Mouse (Mus musculus): ENCODE measurements at regions not wholly inside any gene's neighbourhood (a gene's known extent, or its start where the extent isn't known, plus 50 kb on each side); places are given as distances from the start of the nearest gene placed in this dataset.

DNA sequence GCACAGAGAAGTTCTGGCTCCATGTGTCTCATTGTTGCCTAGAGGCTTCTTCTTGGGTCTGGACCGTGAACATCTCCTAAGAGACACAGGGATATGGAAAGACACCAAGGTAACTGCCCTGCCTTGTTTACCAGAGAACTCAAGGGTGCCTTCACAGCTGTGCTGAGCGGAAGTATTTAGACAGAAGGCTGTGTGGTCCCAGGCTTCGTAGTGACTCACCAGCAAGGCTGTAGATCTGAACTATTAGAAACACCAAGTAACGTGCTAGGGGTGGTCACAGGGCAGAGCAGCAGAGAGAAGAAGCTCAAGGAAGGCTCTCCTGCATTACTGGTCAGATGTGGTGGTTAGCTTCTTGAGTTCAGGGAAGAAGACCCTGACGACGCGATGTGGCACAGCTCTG lies 51.6 kb upstream of the Lpp start:
- no peak for DNase-seq

DNA sequence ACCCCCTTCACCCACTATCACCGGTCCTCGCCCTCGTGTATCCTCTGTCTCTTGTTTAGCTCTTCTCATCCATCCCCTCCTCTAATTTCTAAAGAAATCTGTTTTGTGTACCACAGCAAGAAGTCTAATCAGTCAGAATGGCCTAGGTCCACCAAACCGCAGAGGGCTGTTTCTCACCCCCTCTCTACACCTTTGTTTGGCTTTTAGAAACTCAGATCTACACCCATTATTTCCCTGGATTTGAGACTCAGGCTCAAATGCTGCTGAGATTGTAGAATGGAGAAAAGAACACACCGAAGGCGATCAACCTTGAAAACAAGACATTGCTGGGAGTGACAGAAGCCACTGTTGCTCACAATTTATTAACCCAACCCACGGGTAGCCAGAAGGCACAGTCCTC lies 52.7 kb upstream of the Lpp start:
- DNase-seq: no peak

DNA sequence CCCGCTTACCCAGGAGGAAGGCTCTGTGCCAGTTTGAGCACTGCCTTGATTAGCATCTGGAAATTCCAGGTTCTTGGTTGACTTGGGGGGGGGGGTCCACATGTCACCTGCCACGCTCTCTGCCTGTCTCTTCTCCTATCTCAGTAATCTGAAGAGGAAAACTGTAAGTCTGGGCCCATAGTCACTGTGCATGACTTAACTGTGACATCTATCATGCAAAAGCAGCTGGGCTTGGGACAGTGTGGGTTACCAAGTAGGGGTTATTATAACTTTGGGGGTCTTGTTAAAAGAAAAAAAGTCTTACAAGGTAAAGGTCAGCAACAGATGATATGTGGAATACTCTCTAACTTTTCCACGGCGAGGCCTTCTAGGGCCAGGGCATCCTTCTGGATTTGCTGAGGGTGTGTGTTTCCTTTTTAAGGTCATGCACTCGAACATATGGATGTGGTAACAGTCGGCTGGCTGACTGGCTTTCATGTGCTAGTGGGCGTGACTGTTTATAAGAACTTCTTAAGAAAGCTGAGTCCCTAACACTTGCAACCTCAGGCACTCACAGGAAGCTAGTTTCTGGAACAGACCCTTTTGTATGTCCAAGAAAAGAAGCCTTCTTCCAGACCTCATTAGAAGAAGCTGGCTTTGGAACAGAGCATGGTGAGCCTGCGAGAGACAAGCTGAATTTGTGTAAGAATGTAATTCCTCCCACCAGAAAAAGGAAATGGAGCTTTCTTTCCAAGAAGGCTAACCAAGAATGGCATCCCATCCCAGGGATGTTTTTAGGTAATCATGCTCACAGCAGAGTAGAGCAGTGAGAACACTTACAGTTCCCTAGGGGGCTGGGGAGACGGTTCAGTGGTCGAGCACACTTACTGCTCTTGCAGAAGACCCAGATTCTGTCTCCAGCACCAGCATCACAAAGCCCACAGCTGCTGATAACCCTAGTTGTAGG lies 53.7 kb upstream of the Lpp start:
- DNase-seq: no peak

DNA sequence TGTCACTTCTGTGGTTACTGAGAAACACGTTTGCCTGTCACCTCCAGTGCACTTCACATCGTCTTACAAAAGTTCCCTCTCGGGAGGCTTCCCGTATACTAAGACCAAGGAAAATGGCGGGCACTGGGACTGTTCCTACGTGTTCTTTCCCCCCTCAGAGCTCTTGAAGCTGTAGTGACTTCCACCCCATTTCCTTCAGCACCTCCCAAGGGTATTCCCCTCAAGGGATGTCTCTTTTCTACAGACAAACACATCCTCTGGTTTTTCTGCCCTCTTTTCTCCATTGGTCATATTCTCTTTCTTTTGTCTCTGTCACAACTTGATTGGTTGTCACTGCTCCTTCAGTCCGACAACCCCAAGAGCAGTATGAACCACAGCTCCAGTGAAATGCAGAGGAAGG lies 54.9 kb upstream of the Lpp start:
- no peak for DNase-seq

DNA sequence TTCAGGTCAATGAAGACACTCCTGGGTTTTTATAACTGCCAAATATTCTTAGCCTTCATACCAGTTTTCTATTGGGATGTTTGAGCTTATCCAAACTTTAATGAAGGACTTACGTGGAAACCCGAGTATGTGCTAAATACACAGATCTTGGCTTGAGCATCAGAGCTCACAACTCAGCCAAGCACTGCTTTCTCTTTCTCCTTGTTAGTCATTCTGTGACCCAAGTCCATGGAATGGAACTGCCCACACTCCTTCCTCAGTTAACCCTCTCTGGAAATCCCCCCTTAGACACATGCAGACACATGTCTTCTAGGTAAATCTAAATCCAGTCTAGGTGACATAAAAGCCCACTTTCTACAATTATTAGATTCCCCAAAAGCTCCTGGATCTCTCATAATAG lies 58.9 kb upstream of the Lpp start:
- no peak for DNase-seq

DNA sequence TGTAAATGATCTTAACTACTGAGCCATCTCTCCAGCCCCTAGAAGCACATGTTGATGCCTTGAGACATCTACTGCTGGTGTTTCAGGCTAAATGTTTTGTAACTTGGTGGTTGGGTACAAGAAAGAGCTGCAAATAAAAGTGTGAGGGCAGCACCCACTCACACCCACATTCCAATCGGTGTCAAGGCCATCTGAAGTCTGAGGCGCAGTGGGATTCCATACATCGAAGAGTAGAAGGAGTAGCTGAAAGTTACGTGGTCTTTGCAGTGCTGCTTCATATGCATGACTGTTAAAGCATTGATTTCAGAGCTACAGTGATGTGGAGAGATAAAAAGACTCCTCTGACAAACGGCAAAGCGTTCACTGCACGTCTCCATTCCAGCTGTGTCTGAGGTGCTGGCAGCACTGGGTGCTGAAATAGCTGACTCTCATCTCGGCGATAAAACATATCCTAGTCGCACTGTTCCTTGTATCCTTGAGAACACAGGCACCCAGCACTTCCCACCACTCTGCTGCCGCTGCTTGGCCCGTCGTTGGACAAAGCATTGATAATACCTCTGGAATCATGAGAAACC lies 61.8 kb upstream of the Lpp start:
- no peak for DNase-seq

DNA sequence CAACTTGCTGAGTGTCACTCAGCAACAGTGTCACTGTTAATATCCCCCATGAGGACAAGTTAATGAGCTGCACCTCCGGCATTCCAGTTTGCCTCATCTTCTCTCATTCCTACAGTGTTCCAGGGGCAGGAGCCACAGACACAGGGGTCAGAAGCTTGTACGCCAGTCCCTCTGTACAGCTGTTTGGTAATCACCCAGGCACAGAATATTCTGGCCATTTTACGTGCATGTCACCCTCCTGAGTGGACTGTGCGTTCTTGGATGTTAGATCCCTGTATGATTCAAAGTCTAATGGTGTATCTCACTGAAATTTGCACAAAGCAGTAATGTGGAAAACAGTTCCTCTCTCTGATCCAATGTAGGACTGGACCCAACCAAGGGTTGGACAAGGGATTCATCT lies 66.7 kb upstream of the Lpp start:
- DNase-seq: no peak

DNA sequence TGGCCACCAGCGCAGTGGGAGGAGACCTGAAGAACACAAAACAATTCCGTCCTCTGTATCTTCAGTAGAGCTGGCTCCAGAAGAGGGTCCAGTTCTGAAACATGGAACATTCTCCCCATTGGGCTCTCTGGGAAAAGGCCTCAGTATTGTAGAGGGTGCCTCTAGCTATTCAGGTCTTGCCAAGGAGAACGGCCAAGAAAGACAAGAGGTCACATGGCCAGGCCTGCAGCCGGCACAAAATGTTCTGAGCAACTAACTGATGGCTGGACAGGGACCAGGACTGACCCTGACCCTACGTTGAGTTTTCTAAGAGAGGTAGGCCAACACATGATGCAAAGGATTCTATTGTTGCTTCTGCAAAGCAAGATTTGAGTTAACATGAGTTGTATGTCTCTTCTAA lies 67.3 kb upstream of the Lpp start:
- peak; percentile 59 for DNase-seq

DNA sequence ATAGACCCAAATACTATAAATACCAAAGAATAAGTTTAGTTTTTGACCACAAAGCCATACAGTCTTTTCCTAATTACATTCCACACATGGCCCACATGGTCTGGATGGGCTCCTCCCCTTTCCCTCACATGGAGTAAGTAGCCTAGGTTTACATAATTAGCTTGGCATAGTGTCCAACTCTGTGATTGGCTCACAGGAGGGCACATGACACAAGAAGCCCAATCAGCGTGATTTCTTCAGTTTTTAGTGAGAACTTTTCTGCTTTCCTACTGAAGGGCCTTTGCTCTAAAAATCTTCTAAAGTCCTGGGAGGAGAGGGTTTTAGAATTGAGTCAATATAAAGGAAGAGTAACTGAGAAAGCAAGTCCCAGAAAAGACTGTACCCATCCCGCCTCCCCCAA lies 68.4 kb upstream of the Lpp start:
- no peak for DNase-seq

DNA sequence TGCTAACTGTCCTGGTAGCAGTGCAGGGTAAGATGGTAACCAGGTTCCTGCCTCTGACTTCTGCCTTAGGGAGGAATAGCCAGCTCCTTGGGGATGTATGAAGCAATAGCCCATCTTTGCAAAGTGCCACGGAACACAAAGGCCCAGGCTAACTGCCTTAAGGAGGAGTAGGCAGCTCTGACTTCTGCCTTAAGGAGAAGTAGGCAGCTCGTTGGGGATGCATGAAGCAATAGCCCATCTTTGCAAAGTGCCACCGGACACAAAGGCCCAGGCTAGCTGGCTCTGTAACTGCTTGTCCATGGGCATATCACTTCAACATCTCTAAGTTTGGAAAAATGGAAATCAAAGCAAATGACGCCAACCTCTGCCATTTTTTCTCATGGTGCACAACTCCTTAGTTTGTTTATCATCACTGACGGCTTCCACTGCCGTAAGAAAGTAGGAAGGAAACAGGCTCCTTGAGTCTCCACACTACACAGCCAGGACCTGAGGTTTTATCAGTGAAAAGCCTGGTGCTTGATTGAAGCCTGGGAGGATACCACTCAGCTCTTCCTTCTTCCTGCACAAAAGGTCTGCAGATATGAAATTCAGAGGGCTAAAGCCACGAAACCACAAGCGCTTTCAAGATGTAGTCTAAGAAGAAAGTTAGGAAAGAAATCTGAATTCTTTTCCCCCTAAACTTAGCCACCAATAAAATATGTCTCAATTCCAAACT lies 74.4 kb upstream of the Lpp start:
- no peak for DNase-seq

DNA sequence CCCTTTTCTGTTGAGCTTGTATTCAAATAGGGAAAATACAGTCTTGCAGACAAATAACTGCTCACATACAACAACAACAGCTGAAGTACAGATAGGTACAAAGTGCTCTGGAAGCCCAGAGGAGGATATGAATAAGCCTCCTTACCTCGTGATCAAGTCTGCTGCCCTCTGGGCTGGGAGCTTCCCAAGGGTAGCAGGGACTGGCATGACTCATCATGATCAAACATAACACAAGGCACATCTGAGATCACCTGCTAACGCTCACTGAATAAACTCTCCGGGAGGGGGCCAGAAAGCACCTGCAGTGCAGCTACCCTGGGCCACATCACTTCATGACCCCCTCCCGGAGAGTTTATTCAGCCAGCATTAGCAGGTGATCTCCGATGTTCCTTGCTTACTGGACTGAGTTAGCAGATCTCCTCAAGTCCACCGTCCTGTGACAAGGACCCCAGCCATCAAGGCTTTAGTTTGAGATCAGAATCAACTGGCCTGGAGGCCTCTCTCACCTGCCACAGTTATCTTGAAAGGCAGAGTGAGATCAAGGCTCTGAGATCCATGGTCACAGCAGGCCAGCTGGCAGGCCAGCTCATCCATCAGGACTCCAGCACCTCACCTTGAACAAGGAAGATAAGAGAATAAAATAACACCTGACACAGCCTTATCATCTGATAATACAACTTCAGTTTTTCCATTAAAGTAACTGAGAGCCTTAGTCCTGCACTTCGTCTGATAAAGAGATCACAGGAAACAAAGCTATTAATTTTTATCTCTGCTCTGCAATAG lies 79.6 kb upstream of the Lpp start:
- DNase-seq: peak; percentile 44

DNA sequence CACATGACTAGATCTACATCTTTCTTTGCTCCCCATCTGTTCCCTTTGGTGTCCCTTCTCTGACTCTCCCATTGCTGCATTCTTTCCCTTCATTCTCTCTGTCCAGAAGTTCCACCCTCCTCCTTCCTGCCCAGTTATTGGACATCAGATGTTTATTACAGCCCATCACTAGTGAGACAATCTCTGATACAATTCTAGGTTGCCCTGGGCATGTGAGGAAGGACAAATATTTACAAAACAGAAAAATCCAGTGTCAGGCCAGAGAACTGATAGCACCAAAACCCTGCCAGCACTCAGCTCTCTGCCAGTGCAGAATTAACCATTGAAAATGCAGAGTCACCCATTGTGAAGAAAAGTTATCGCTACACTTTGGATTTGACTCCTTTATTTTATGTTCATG lies 87.9 kb upstream of the Lpp start:
- no peak for DNase-seq

DNA sequence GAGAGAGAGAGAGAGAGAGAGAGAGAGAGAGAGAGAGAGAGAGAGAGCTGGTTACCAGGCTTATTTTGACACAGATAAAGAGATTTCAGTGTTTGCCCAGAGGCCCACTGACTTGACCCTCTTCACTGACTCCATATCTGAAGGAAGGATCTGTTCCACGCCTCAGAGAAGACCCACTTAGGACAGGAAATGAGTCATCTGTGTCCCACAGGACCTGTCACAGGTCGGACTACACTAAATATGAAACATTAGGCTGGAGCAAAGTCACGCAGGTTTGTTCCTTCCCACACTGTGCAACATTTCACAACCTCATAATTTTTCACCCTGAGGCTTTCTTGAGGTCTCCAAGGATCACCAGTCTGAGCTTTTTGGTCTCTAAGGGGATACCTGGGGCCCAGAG lies 96.5 kb upstream of the Lpp start:
- DNase-seq: no peak

DNA sequence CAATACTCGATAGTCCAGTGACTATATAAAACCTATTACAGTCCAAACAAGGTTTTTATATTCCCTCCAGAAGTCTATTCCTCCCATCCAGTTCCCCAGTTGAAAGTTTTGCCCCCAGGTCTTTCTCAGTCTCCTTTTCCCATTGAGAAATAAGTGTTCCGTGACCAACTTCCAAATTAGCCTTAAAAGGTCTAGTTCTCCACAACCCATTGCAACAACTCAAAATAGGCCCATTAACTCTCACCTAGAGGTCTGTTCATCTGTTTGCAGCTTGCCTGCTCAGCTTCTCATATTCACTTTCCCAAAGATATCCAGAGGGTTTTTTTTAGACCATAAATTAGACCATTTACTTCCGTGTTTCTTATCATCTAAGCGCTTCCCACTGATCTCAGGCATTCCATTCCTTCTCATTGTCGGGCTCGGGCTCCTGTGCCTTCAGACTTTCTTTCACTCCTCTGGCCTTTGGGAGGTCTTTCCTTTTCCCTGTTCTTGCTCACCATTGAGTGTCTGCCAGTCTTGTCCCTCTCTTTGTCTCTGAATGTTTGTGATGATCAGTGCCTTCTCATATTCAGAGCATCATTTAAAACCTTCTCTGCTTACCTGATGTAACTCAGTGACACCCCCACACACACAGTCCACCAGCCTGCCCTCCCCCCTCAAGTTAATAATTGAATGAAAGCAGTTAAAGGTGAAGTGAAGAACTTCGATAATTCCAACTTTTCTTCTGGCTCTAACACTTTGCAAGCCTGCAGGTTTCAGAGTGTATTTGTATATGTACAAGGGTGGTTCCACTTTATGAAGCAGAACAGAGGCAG lies 97.5 kb upstream of the Lpp start:
- DNase-seq: no peak

DNA sequence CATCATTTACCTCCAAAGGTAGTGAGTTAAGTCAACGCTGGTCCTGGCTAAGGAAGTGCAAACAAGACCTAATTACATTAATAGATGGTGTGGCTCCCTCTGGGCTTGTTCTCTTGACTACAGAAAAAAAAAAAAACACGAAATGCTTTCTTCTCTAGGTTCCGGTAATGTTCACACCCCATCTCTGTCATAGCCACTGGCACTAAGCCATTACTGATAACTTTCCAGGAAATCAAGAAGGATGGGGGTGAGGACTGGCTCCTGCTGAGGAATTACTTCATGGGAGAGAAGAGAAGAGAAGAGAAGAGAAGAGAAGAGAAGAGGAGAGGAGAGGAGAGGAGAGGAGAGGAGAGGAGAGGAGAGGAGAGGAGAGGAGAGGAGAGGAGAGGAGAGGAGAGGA lies 109.1 kb upstream of the Lpp start:
- no peak for DNase-seq

DNA sequence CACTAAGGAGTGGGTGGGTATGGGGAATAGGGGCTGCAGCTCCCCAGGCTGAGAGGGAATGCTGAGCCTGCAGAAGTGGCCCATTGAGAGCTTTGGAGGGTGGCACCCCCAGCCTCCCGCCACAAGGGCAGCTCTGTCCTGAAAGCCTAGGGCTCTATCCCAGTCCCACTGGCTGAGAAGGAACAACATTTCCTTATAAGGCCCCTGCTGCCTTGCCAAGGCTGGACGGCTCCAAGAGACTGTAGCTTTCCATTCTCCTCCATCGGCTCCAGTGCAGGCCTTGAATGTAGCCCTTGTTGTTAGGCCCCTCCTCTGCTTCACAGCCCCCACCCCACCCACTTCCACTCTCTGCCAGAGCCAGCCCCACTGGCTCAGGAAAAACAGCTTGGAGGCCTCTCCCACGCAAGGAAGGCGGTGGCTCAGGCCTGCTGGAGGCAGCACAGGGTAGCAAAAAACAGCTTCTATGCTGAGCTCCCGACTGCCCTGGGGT lies 111.1 kb upstream of the Lpp start:
- DNase-seq: peak; percentile 83

DNA sequence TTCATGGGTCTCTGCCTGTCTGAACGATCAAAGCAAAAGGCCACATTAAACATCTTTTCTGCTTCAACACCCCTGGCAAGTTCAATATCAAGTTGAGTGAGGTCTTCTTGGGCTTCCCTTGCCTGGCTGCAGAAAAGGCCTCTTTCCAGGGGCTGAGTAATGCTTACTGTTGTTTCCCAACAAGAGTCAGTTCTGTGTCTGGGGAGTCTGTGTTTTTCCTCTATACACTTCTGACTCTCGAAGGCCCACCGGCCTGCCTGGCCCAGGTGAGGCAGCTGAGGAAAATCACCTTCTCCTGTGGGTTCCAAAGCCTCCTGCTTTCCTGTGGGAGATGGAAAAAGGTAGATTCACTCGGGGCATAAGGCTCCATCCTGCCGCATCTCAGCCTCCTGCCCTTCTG lies 111.7 kb upstream of the Lpp start:
- no peak for DNase-seq

DNA sequence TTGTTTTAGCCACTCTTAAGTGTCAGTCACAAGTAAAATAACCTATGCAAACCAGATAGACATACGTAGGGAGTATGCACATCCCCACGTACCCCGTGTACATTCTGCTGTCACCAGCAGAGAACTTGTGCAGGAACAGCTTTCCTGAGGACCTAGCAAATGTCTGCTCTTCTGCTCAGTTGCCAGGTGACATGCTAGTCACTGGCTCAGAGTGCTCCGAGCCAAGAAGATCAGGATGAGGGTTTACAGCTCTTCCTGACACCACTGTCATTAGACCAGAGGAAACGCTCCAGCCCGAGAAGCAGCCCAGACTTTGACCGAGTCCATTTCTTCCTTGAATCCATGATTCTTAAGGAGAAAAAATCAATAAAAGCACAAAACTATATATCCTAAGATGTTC lies 115.5 kb upstream of the Lpp start:
- no peak for DNase-seq

DNA sequence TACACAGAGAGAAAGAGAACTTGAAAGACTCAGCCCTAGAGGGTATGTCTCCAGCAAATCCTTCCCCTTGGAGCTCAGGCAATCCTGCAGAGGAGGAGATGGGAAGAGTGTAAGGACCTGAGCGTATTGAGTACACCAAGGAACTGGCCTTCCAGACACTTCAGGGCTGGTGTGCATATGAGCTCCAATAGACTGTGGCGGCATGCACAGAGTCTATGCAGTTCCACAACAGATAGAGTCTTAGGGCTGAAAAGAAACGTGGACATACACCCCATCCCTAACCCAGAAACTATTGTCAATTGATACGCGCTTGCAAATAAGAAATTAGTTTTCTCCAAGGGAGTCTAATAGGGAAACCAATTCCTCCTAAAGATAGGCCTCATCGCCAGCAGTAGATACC lies 130.6 kb upstream of the Lpp start:
- no peak for DNase-seq

DNA sequence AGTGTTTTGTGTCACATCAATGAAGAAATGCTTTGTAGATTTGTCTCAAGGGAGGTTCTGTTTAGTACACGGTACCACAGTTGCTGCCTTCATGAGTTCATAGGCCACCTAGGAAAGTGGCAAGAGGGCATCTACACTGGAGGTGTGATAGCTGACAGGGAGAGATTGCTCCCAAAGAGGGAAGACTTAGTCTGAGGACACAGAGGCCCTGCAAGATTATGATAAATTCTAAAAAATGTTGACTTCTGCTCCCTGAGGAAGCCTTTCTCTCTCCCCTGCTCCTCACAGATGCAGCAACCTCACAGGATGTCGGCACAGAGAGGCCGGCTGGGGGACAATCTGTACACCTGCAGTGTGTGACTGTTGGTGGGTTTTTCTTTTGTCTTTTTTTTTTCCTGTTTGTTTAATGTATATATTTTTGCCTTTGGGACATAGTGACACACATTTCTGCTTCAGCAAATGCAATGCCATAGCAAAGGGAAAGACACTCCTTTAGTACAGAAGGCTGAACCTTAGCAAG lies 133.5 kb upstream of the Lpp start:
- DNase-seq: no peak

DNA sequence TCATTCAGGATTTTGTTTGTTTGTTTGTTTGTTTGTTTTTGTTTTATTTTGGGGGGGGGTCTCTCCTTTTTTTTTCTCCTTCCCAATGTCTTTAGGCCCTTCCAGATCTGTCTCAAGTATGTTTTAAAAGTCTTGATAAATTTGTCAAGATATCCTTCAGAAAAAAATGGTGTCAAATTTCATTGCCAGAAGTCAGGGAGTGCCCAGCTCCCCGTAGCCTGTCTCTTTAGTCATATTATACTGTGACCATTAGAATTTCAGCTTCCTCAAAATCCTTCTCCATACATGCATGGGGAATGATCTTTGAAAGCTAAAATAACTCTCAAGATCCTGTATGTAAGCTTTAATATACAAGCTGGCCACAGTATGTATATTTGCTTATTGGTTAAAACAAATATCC lies 134.3 kb upstream of the Lpp start:
- no peak for DNase-seq

Data from adrenal gland, postnatal 14 days (tissue).